Mouse (Mus musculus) bone marrow macrophage, adult 2 months (primary cell): ENCODE results near the gene Fam234b. TPM values are rescaled to one million over a fixed set of nuclear protein-coding genes. Genes with fewer than 3 reads are reported as not detected.

Experiments
- H3K27ac ChIP-seq: 2 replicates; pipeline ENCODE4 v1.5.1; 2012; ENCODE audit warnings: low read depth, low read length; ENCODE audit not compliant: insufficient read depth
- H3K4me1 ChIP-seq: 2 replicates; pipeline ENCODE4 v1.6.1; 2012; ENCODE audit warnings: low read length; ENCODE audit not compliant: control insufficient read depth, insufficient read depth
- H3K4me3 ChIP-seq: 2 replicates; pipeline ENCODE4 v1.5.1; 2012; ENCODE audit warnings: mild to moderate bottlenecking, low read length, moderate library complexity; ENCODE audit not compliant: insufficient read depth
- CTCF ChIP-seq: IDR thresholded peaks from 2 replicates; pipeline ENCODE4 v1.5.1; 2012; ENCODE audit warnings: low read depth, mild to moderate bottlenecking, low read length, moderate library complexity
- POLR2A ChIP-seq: IDR thresholded peaks from 2 replicates; pipeline ENCODE4 v1.6.1; 2012; ENCODE audit warnings: mild to moderate bottlenecking, low read depth, low read length, borderline replicate concordance
- polyA plus RNA-seq: library from polyadenylated mRNA; stranded (reverse); fragments of >200 nt; gene quantifications from 2 replicates; pipeline ENCODE4 v1.2.4, GENCODE M21; 2012; ENCODE audit not compliant: missing spikeins, insufficient read depth, insufficient read length

Fam234b gene
- polyA plus RNA-seq, 1 experiment: 5.7 TPM

DNA sequence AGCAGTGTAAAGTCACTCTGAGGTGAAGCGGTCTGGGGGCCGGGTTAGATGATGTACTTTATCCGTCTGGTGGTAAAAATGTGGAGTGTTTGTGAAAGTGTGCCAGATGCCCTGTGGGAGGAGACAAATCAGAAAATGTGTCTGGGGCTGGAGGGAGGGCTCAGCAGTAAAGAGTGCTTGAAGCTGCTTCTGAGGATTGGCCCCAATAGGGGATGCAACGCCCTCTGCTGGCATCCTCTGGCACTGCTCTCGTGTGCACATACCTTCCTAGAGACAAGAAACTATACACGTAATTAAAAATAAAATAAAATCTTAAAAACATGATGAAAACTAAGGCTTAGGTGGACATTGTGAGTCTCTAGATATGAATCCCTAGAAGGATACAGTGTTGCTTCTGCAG, 62.7 kb downstream of the Fam234b start:
- peaks cover 6% of the 10 kb centered on the region for H3K4me1 ChIP-seq
- peak overlapping the region; percentile 39; the same call in 1 of the 2 replicates for H3K27ac ChIP-seq
- no peak overlapping the region for H3K4me3 ChIP-seq
- no peak for TF ChIP-seq CTCF
- TF ChIP-seq POLR2A: no peak

DNA sequence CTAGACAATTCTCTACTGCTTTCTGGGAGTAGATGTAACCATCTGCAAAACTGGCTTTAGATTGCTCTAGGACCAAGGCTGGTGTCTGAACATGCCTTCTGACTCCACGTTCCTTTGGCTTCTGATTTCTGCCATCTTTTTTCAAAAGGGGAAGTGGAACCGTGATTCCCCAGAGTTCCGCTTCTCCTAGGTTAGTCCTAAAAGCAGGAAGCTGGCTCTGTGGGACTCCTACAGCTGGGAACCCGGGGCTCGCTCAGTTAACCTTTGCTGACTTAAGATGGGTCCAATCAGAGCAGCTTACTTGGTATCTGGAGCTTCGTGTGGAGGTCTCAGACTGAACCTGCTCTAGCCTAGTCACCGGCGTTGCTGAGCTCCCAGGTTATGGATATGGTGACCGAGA, 63.3 kb downstream of the Fam234b start:
- Histone ChIP-seq H3K4me1 (peaks cover 6% of the 10 kb centered on the region), H3K27ac (peak overlapping the region; percentile 39; the same call in 1 of the 2 replicates), H3K4me3 (no peak overlapping the region)
- TF ChIP-seq POLR2A (no peak), CTCF (no peak)

DNA sequence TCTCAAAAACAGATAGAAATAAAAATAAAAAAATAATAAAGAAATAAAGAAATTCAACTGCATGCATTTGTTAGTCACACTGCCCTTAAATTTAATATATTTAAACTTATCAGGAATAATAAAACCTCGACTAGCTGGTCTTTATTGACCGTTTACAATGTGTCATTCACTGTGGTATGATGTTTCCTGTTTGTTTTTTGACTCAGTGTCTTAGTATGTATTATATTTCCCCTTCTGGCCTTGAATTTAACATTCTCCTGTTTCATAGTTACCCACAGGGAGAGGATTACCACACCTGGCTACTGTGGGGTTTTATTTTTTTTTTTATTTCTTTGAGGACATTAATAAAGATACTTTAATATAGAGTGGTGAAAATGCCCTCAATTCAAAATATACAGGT, 64.8 kb downstream of the Fam234b start:
- TF ChIP-seq POLR2A (no peak), CTCF (no peak)
- H3K4me3 ChIP-seq: no peak overlapping the region
- H3K27ac ChIP-seq: no peak overlapping the region
- peaks cover 6% of the 10 kb centered on the region for H3K4me1 ChIP-seq

DNA sequence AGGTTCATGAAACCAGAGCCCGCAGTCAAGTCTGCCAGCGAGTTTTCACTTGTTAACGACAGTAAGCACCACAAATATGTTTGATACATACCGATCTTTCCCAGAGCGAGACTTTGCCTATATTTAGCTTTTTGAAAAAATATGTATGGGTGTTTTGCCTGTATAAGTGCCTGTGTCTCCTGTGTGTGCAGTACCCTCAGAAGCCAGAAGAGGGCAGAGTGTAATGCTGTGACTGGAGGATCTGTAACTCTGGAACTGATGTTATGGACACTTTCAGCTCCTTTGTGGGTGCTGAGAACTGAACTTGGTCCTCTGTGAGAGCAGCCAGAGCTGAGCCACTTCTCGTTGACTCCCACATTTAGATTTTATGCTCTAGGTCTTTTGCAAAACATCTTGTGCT, 66.4 kb downstream of the Fam234b start:
- H3K4me3 ChIP-seq: no peak overlapping the region
- TF ChIP-seq CTCF (no peak), POLR2A (no peak)
- peaks cover 6% of the 10 kb centered on the region for H3K4me1 ChIP-seq
- H3K27ac ChIP-seq: no peak overlapping the region

DNA sequence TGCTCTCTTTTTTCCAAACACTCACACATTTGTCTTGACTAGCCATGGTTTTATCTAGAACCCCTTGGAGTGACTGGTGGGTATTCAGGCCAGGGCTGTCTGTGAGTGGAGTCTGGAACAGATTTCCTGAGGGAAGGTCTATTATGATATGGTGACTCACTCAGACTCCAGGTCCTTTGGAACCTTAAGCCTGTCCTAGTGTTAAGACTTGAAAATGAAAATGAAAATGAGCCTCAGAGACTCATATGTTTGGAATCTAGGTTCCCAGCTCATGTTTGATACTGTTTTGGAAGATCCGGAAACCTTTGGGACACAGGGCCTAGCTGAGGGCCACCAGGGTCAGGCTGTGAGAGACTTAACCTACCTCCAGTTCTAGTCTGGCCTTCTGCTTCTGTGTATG, 68.3 kb downstream of the Fam234b start:
- no peak overlapping the region for H3K27ac ChIP-seq
- no peak for TF ChIP-seq POLR2A
- TF ChIP-seq CTCF: no peak
- peaks cover 3% of the 10 kb centered on the region for H3K4me1 ChIP-seq
- H3K4me3 ChIP-seq: no peak overlapping the region

DNA sequence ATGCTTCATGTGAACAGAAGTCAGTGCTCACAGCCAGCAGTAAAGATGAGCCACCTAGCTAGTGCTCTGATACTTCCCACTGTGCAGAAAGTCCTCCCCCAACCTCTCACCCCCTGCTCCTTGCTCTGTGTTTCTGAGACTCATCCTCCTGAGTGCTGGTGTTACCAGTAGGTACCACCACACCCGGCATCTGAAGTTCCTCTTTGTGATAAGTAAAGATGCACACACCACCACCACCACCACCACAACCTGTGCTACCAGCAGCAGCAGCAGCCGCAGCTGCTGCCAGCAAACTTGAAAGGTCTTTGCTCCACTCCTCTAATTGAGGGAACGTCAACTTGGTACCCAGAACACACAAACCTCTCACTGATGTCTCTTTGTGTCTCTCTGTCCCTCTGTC, 69.4 kb downstream of the Fam234b start:
- H3K4me1 ChIP-seq: no peaks in the 10 kb centered on the region; the same call in 1 of the 2 replicates
- no peak overlapping the region for H3K4me3 ChIP-seq
- H3K27ac ChIP-seq: no peak overlapping the region
- TF ChIP-seq CTCF (no peak), POLR2A (no peak)

DNA sequence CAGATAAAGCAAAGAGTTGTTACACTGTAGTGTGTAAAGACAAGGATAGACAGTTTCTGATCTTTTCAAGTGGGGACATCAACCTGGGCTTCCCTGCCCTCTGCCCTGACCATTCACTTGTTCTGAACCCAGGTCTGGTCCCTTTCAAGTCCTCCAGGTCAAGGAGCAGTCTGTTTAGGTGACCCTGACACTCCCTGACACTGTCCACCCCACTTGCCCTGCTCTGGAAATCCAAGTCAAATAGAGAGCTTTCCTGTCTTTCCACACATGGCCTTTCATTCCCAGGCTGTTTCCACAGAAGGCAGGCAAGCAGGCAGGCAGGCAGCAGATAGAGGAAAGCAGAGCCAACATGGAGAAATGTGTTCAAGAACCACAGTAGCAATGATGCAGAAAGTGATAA, 70.6 kb downstream of the Fam234b start:
- no peak overlapping the region for H3K4me3 ChIP-seq
- no peaks in the 10 kb centered on the region; the same call in 1 of the 2 replicates for H3K4me1 ChIP-seq
- no peak overlapping the region for H3K27ac ChIP-seq
- TF ChIP-seq POLR2A: no peak
- no peak for TF ChIP-seq CTCF

DNA sequence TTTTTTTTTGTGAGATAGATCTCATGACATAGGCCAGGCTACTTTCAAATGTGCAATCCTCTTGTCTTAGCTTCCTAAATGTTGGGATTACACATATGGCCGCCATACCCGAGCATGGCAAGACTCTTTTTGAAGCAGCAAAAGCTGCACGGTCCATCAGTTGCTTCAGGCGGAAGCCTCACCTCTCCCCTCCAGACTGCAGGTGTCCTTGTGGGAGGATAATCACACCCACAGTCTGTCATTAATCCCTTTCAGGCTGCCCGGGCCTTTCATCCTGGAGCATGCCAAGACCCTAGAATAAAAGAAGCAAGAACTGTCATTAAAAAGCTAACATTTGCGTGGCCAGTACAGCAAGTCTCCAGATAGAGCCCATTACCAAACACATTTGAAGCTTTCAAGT, 71.8 kb downstream of the Fam234b start:
- TF ChIP-seq CTCF: no peak
- no peaks in the 10 kb centered on the region; the same call in 1 of the 2 replicates for H3K4me1 ChIP-seq
- H3K27ac ChIP-seq: no peak overlapping the region
- H3K4me3 ChIP-seq: no peak overlapping the region

DNA sequence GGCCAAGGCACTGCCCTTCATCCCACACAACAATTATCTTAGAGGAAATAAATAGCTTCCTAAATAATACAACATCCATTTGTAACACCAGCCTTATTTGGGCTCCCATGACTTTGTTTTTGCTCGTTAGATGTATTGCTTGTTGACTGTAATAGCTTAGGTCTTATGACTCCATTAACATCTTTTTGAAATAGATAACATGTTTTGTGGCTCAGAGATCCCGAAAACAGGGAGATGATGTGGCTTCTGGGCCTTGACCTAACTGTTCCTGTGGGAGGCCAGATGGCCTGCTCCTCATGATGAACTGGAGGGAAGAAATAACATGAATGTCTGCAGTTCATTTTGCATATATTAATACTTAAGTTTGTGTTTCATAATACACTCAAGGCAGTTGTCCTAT, 74.0 kb downstream of the Fam234b start:
- TF ChIP-seq POLR2A (no peak), CTCF (no peak)
- Histone ChIP-seq H3K4me1 (no peaks in the 10 kb centered on the region; the same call in 1 of the 2 replicates), H3K4me3 (no peak overlapping the region), H3K27ac (no peak overlapping the region)

DNA sequence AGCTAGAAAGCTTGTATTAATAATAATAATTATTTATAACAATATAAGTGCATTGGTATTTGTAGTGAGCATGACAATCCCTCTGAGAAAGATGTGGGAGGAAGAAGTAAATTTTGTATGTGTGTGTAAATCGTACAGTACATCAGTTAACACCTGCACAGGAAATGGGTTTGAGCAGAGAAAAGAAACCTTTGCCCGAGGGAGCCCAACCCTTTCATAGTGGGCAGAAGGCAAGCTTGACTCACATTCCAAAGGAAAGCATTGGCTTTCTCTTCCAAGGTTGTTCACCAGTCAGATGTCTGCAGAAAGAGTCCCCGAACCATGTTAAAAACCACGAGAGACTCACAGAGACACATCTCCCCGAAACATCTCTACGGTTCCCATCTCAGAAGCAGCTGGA, 75.3 kb downstream of the Fam234b start:
- TF ChIP-seq POLR2A (no peak), CTCF (no peak)
- H3K4me1 ChIP-seq: no peaks in the 10 kb centered on the region; the same call in 1 of the 2 replicates
- H3K4me3 ChIP-seq: no peak overlapping the region
- H3K27ac ChIP-seq: no peak overlapping the region

DNA sequence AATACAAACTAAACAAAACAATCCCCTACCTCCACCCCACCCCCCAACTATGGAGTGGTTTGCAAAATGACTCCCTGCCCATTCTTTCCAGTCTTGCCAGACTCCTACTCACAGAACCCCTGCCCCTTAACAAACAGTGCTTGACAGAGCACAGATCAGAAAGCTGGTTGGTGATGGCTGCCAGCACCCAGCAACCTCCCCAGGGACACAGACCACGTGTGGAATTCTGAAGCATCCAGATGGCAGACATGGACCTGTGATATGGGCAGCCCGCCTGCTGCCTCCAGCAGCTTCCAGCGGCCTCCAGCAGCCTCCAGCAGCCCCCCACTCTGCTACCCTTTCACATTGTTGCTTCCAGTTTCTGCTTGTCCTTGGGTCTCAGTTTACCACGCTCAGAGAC, 77.5 kb downstream of the Fam234b start:
- Histone ChIP-seq H3K4me3 (no peak overlapping the region), H3K27ac (no peak overlapping the region), H3K4me1 (no peaks in the 10 kb centered on the region)
- TF ChIP-seq CTCF (no peak), POLR2A (no peak)
